Mouse (Mus musculus): ENCODE data around the gene Atcay. TPM values are rescaled to one million over a fixed set of nuclear protein-coding genes. Genes with fewer than 3 reads are reported as not detected.
"Not testable (repeated sequence)": the region's sequence is repeated elsewhere in the genome, so short reads cannot be mapped to it uniquely, and the experiment has no call there.

Atcay gene
- polyA plus RNA-seq, 1 experiment from 2014 or later = 1.7 TPM

DNA sequence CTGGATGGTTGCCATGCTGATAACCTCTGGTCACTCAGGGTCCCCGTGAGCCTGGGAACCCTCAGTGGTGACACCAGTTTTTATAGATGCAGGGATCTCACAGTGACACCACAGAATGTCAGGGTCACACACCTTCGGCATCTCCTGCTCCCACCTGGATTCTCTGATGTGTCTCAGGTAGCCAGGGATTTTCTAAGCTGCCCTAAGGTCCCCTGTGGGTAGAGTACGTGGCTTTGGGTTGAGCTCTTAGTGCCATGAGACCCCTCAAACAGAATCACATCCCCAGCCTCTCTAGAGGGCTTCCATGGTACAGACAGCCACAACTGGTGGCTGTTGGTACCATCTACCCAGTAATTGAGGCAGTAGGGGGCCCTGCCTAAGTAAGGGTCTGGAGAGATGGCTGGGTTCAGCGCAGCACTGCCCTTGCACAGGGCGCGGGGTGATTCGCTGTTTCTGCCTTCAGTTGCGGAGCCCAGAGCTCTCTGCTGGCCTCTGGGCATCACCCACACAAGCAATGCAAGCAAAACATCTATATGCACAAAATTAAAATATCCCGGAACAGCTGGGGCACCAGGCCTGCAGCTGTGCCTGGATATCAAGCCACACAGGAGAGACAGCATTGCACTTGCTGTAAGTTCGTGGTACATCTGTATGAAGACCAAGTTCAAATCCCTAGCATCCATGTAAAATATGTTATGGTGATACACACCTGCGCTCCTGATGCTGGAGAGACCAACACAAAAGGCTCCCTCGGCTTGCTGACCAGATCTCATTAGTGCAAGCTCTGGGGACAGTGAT is 6.0 kb upstream of the Atcay start:
- Histone ChIP-seq H3K4me2 (replicated peaks) (no peak overlapping the region), H3K36me3 (no peaks in the 10 kb centered on the region), H3K4me1 (replicated peaks) (peaks cover 21% of the 10 kb centered on the region), H3K4me3 (replicated peaks) (no peak overlapping the region), H3K9me3 (no peaks in the 10 kb centered on the region), H3K27ac (no peak overlapping the region), H3K27me3 (replicated peaks) (peaks cover 27% of the 10 kb centered on the region), H3K9ac (no peak overlapping the region)
- ATAC-seq = no peak
- 86% methylated on average over 12 of the region's 12 CpGs for WGBS

DNA sequence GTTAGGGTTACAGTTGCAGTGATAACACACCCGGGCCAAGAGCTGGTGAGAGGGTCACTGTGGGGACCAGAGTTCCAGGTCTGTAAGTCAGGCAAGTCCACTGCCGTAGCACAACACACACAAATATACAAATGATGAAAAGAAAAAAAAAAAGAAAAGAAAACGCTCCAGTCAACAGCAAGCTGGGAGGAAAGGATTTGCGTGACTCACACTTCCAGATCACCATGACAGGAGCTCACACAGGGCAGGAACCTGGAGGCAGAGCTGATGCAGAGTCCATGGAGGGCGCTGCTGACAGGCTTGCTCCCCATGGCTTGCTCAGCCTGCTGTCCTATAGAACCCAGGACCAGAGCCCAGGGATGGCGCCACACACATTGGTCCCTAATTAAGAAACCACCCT is 3.6 kb upstream of the Atcay start:
- ATAC-seq = no peak
- peak overlapping the region; percentile 72; the same call in 1 of the 2 replicates for H3K4me2 ChIP-seq (replicated peaks)
- peaks cover 29% of the 10 kb centered on the region for H3K27me3 ChIP-seq (replicated peaks)
- peaks cover 22% of the 10 kb centered on the region for H3K4me1 ChIP-seq (replicated peaks)
- WGBS = 84% methylated on average over 6 of the region's 6 CpGs
- no peaks in the 10 kb centered on the region for H3K9me3 ChIP-seq
- H3K4me3 ChIP-seq (replicated peaks) = 0 out of 2 replicates have a peak overlapping the region, but pooled peaks have one; percentile 76
- H3K27ac ChIP-seq = peak overlapping the region; percentile 32; the same call in 1 of the 2 replicates
- no peaks in the 10 kb centered on the region for H3K36me3 ChIP-seq
- no peak overlapping the region; the same call in 1 of the 2 replicates for H3K9ac ChIP-seq

DNA sequence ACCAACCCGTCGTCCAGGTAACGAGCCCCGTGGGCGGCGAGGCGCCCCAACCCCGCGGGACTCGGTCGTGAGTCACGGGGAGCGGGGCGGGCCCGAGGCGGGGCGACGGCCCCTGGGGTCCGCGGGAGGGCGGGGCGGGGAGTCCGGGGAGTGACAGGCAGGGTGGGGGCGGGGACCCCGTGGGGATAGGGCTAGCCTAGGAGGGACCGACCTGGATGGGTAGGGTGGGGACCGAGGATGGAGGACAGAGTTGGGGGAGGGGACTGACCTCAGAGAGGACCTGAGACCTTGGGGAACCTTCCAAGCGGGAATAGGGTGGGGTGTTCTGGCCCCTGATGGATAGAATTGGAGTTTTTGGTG is 2.6 kb upstream of the Atcay start:
- peaks cover 33% of the 10 kb centered on the region for H3K27me3 ChIP-seq (replicated peaks)
- peak overlapping the region; percentile 76 for H3K4me3 ChIP-seq (replicated peaks)
- no peaks in the 10 kb centered on the region for H3K36me3 ChIP-seq
- H3K9ac ChIP-seq = peak overlapping the region; percentile 77
- peaks cover 22% of the 10 kb centered on the region for H3K4me1 ChIP-seq (replicated peaks)
- H3K9me3 ChIP-seq = no peaks in the 10 kb centered on the region
- H3K4me2 ChIP-seq (replicated peaks) = peak overlapping the region; percentile 72
- WGBS = under 1% methylated on average over 24 of the region's 28 CpGs
- H3K27ac ChIP-seq = peak overlapping the region; percentile 58
- peak; percentile 75 for ATAC-seq

DNA sequence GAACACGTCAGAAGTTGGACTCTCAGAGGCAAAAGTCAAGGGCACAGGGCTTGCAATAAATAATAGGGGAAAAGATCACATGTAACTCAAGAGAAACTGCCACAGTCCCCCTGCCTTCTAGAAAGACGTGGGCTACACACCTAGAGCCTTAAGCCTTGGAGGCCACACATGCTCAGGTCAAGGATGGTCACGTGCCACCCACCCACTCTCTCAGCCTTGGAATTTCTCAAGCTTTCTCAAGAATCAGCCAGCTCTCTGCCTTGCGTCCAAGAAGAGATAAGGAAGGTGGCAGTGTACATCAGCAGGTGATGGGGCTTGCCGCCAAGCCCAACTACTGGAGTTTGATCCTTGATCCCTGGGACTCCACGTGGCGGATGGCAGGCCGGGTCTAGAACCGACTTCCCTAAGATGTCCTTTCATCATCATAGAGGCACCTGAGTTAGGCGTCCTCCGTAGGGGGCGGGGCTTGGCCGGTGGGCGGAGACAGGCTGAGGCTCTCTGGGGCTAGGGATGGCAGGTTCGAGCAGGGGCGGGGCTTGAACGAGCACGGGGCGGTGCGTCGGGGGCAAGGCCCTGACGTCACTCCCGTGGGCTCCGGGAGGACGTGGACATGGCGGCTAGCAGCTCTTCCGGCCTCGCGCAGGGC is 2.1 kb upstream of the Atcay start, which contains the start of gene Zfr2:
TSS of gene Zfr2 (plus strand) at position 576 of the 646 bp plus-strand sequence.
- H3K4me3 ChIP-seq (replicated peaks) = peak within 1 kb of the TSS; percentile 76
- no peaks in the 10 kb centered on the region for H3K36me3 ChIP-seq
- 5% methylated on average over 29 of the region's 29 CpGs for WGBS
- ATAC-seq = peak; percentile 90
- H3K27ac ChIP-seq = peak within 1 kb of the TSS; percentile 58
- H3K4me1 ChIP-seq (replicated peaks) = peaks cover 22% of the 10 kb centered on the region
- peak within 1 kb of the TSS; percentile 77 for H3K9ac ChIP-seq
- peaks cover 31% of the 10 kb centered on the region for H3K27me3 ChIP-seq (replicated peaks)
- H3K9me3 ChIP-seq = no peaks in the 10 kb centered on the region
- H3K4me2 ChIP-seq (replicated peaks) = peak within 1 kb of the TSS; percentile 72

DNA sequence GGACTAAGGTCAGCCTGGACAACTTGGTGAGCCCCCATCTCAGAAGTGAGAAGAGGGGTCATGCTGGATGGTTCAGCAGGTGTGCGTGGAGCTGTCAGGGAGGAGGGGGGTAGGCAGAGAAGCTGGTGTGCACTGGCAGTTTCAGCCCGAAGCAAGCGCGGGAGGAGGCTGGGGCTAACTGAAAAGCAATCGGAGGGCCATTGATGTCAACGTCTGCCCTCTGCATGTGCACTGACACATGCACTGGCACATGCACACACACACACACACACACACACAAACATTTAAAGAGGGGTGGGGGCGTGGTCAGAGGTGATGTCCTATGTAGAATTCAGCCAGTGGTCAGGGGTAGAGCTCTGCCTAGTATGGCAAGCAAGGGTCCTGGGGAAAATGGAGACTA is 803 bp upstream of the Atcay start:
- WGBS = 53% methylated on average over 7 of the region's 7 CpGs
- peaks cover 22% of the 10 kb centered on the region for H3K4me1 ChIP-seq (replicated peaks)
- H3K9ac ChIP-seq = no peak overlapping the region
- no peak overlapping the region for H3K4me2 ChIP-seq (replicated peaks)
- no peak for ATAC-seq
- no peak overlapping the region for H3K27ac ChIP-seq
- H3K36me3 ChIP-seq = no peaks in the 10 kb centered on the region
- no peak overlapping the region for H3K4me3 ChIP-seq (replicated peaks)
- H3K9me3 ChIP-seq = no peaks in the 10 kb centered on the region
- peaks cover 31% of the 10 kb centered on the region for H3K27me3 ChIP-seq (replicated peaks)

DNA sequence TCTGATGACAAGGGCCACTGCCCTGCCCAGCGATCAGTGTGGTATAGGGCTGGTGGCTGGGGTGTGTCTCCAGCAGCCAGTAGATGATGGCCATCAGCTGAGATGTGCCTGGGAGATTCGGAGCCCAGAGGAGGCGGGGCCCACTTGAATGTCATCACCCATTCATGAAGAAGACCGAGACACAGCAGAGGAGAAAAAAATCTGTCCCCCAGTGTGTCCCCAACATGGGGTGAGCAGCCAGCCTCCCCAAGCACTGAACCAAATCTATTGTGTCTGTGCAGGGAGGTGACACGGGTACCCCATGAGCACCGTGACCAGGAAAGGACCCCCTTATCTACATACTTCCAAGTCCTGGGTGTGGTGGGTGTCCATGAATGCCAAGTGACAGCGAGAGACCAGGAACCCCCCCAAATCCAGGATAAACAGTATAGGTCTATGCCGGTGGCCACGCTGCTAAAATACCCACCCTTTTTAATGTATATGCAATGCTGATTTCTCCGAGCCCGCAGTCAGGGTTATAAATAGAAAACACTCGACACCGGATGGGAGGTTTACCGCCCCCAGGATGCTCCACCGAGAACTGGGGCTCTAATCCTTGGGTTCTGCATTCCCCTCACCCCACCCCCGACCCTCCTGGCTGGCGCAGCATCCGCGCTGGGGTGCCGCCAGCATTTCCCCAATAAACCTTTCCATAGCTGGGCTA is 747 bp downstream of the Atcay start:
- no peaks in the 10 kb centered on the region for H3K36me3 ChIP-seq
- H3K27me3 ChIP-seq (replicated peaks) = peaks cover 31% of the 10 kb centered on the region
- no peaks in the 10 kb centered on the region for H3K9me3 ChIP-seq
- peak overlapping the region; percentile 14 for H3K4me2 ChIP-seq (replicated peaks)
- no peak for ATAC-seq
- H3K4me1 ChIP-seq (replicated peaks) = peaks cover 22% of the 10 kb centered on the region
- H3K4me3 ChIP-seq (replicated peaks) = peak overlapping the region; percentile 19
- WGBS = 18% methylated on average over 20 of the region's 20 CpGs
- peak overlapping the region; percentile 5; the same call in 1 of the 2 replicates for H3K9ac ChIP-seq
- H3K27ac ChIP-seq = no peak overlapping the region

DNA sequence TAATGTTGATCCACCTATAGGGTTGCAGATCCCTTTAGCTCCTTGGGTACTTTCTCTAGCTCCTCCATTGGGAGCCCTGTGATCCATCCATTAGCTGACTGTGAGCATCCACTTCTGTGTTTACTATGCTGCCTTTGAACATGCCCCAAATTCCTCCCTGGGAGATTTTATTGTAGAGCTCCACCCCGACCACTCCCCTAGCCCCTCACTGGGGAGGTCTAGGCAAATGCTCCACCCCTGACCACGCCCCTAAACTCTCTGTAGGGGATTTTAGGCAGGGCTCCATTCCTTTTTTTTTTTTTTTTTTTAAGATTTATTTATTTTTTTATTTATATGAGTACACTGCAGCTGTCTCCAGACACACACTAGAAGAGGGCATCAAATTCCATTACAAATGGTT is 6.9 kb downstream of the Atcay start:
- ATAC-seq; H3K4me1 ChIP-seq (replicated peaks); H3K9ac ChIP-seq; H3K4me3 ChIP-seq (replicated peaks); H3K9me3 ChIP-seq; H3K27ac ChIP-seq; H3K36me3 ChIP-seq; H3K4me2 ChIP-seq (replicated peaks); H3K27me3 ChIP-seq (replicated peaks): not testable (repeated sequence)
- WGBS = 64% methylated on average over 2 of the region's 2 CpGs

DNA sequence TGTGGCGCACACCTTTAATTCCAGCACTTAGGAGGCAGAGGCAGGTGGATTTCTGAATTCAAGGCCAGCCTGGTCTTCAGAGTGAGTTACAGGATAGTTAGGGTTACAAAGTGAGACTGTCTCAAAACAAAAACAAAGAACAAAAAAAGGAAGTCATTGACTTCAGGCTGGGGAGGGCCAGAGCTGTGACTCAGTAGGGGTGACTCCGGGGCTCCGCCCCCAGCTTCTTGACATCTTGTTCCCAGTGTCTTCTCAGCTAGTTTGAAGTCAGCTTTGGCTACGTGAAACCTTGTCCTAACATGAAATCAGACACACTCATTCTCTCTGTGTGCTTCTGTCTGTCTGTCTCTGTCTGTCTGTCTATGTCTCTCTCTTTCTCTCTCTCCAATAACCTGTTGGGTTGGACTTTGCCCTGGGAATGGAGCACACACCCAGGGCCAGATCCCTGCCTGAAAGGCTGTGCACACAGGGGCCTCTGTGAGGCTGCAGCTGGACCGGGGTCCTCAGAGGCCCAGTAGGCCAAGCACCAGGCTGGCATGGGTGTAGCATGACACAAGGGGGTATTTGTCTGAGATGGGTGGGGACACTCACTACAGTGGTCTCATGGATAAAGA is 9.1 kb downstream of the Atcay start:
- Histone ChIP-seq H3K36me3 (no peaks in the 10 kb centered on the region), H3K4me3 (replicated peaks) (no peak overlapping the region), H3K4me1 (replicated peaks) (peaks cover 7% of the 10 kb centered on the region), H3K4me2 (replicated peaks) (no peak overlapping the region; the same call in 1 of the 2 replicates), H3K27me3 (replicated peaks) (no peaks in the 10 kb centered on the region), H3K9ac (no peak overlapping the region), H3K9me3 (no peaks in the 10 kb centered on the region), H3K27ac (peak overlapping the region; percentile 51; the same call in 1 of the 2 replicates)
- whole genome bisulfite sequencing = 74% methylated on average over 5 of the region's 5 CpGs
- ATAC-seq = peak; percentile 88

DNA sequence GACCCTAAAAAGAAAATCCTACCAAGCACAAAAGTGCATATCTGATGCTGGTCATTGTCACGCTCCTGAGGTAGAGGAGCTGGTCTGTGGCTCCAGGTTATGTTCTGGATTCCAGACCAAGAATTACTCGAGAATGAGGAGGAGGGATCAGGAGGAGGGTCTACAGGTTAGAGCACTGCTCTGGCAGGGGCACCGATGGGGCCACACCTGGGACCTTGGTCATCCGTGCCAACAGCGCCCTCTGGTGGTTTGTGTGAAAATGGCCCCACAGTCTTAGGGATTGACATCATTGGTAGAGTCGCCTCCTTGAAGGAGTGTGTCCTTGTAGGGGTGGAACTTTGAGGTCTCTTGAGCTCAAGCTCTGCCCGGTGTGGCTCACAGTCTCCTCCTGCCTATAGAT is 12.7 kb downstream of the Atcay start:
- H3K9ac ChIP-seq = no peak overlapping the region
- no peak overlapping the region for H3K27ac ChIP-seq
- H3K4me3 ChIP-seq (replicated peaks) = no peak overlapping the region
- H3K4me1 ChIP-seq (replicated peaks) = peaks cover 7% of the 10 kb centered on the region
- H3K36me3 ChIP-seq = no peaks in the 10 kb centered on the region
- peak; percentile 68 for ATAC-seq
- H3K9me3 ChIP-seq = no peaks in the 10 kb centered on the region
- WGBS = 32% methylated on average over 7 of the region's 7 CpGs
- no peaks in the 10 kb centered on the region for H3K27me3 ChIP-seq (replicated peaks)
- H3K4me2 ChIP-seq (replicated peaks) = no peak overlapping the region

DNA sequence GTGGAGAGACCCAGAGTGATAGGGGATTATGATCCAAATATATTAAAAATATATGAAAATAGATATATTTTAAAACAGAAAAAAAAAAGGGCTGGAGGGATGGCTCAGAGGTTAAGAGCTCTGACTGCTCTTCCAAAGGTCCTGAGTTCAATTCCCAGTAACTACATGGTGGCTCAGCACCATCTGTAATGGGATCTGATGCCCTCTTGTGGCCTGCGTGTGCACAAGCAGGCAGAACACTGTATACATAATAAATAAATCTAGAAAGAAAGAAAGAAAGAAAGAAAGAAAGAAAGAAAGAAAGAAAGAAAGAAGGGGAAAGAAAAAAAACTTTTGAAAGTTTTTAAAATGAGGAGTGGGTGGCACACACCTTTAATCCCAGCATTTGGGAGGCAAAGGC is 13.4 kb downstream of the Atcay start:
- H3K36me3 ChIP-seq; H3K27ac ChIP-seq; H3K4me2 ChIP-seq (replicated peaks); ATAC-seq; H3K4me3 ChIP-seq (replicated peaks); H3K4me1 ChIP-seq (replicated peaks); H3K9ac ChIP-seq; H3K9me3 ChIP-seq; H3K27me3 ChIP-seq (replicated peaks): not testable (repeated sequence)
- WGBS = 14% methylated on average over 1 of the region's 1 CpGs

DNA sequence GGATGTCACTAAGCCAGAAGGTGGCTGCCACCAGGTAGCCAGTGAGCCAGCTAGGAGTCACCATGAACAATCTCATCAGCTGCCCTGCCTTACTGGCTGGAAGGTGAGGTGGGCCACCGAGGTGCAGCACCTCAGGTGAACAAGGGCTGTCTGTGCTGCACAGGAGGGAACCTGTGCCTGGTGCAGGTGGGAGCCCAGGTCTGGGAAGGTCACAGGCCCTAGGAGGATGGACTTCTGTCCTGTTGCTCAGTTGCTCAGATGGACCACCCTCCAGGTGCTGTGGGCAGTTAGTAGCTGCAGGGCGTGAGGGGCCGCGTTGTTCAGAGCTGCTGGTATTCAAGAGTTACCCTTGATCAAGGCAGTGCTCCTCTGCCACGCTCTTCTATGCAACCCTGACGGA is 13.8 kb downstream of the Atcay start:
- Histone ChIP-seq H3K27ac (no peak overlapping the region), H3K9me3 (no peaks in the 10 kb centered on the region), H3K36me3 (no peaks in the 10 kb centered on the region), H3K4me2 (replicated peaks) (no peak overlapping the region), H3K4me1 (replicated peaks) (peaks cover 4% of the 10 kb centered on the region), H3K4me3 (replicated peaks) (no peak overlapping the region), H3K27me3 (replicated peaks) (no peaks in the 10 kb centered on the region), H3K9ac (no peak overlapping the region)
- 82% methylated on average over 6 of the region's 6 CpGs for WGBS
- ATAC-seq = no peak

DNA sequence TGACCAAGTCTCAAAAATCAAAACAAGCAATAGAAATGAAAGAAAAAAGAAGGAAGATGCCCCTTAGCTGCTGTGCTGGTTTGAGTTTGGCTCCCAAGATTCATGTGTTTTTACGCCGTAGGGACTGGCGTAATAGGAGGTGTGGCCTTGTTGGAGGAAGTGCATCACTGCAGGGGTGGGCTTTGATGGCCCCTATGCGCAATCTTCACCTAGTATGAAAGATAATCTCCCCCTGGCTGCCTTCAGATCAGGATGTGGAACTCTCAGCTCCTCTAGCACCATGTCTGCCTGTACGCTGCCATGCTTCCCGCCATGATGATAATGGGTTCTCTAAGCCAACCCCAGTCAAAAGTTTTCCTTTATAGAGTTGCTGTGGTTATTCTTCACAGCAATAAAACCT is 14.4 kb downstream of the Atcay start:
- no peaks in the 10 kb centered on the region for H3K36me3 ChIP-seq
- no peak overlapping the region for H3K4me2 ChIP-seq (replicated peaks)
- WGBS = 88% methylated on average over 6 of the region's 6 CpGs
- no peak overlapping the region for H3K4me3 ChIP-seq (replicated peaks)
- no peak for ATAC-seq
- no peaks in the 10 kb centered on the region; the same call in 1 of the 2 replicates for H3K4me1 ChIP-seq (replicated peaks)
- H3K27ac ChIP-seq = no peak overlapping the region
- H3K27me3 ChIP-seq (replicated peaks) = no peaks in the 10 kb centered on the region
- no peaks in the 10 kb centered on the region for H3K9me3 ChIP-seq
- no peak overlapping the region for H3K9ac ChIP-seq

Measured in intestine, embryonic 15.5 days (tissue).